Mouse (Mus musculus) liver, adult 2 months (tissue): ENCODE results near the gene Fzd2.

Experiments used
- CTCF ChIP-seq: fragments of 200-500 bp; IDR thresholded peaks from 2 replicates; pipeline ENCODE4 v1.5.1; 2011; ENCODE audit warnings: low read depth, low read length, control low read depth
- POLR2A ChIP-seq: fragments of 200-500 bp; IDR thresholded peaks from 2 replicates; pipeline ENCODE4 v1.6.1; 2011; ENCODE audit warnings: low read length, control low read depth; ENCODE audit not compliant: insufficient read depth; ENCODE audit errors: extremely low read depth

GRCm38 (mm10) chr11:102611317-102611705 is 7.1 kb downstream of the Fzd2 start:
- TF ChIP-seq CTCF (no peak), POLR2A (no peak)
